Mouse (Mus musculus) CH12F3 (cell line): ENCODE results near the gene Akt1s1.

Experiments used
- in situ Hi-C: fragments of 300-500 bp; cut with MboI; formaldehyde crosslinking; loops from 2 replicates; pipeline ENCODE4 v1.14.3; 2020; ENCODE audit warnings: low sequenced_read_pairs

Akt1s1 gene

GRCm38 (mm10) chr7:44824872-44825271 is 23.9 kb upstream of the Akt1s1 start:
- in situ Hi-C loops = no loop called here

- in situ Hi-C loops = no loop called here
Observed at GRCm38 (mm10) chr7:44826771-44827170, 22.0 kb upstream of the Akt1s1 start.

- in situ Hi-C loops = no loop called here
Observed at GRCm38 (mm10) chr7:44828706-44829105, 20.1 kb upstream of the Akt1s1 start.

- in situ Hi-C loops = no loop called here
Observed at GRCm38 (mm10) chr7:44832763-44833162, 16.0 kb upstream of the Akt1s1 start.

- in situ Hi-C loops = no loop called here
Observed at GRCm38 (mm10) chr7:44835373-44836015, 13.3 kb upstream of the Akt1s1 start.

GRCm38 (mm10) chr7:44836016-44836404 is 12.8 kb upstream of the Akt1s1 start:
- in situ Hi-C loops = no loop called here

- in situ Hi-C loops = no loop called here
Observed at GRCm38 (mm10) chr7:44836423-44837053, 12.3 kb upstream of the Akt1s1 start.

GRCm38 (mm10) chr7:44838073-44838472 is 10.7 kb upstream of the Akt1s1 start:
- in situ Hi-C loops = no loop called here

GRCm38 (mm10) chr7:44839171-44839490 is 9.7 kb upstream of the Akt1s1 start:
- in situ Hi-C loops = no loop called here

GRCm38 (mm10) chr7:44839491-44840191 is 9.2 kb upstream of the Akt1s1 start:
- in situ Hi-C loops = no loop called here

- in situ Hi-C loops = no loop called here
Observed at GRCm38 (mm10) chr7:44840426-44840825, 8.4 kb upstream of the Akt1s1 start.

GRCm38 (mm10) chr7:44841825-44842463 is 6.8 kb upstream of the Akt1s1 start:
- in situ Hi-C loops = no loop called here

- in situ Hi-C loops = no loop called here
Observed at GRCm38 (mm10) chr7:44845006-44845405, 3.8 kb upstream of the Akt1s1 start.

GRCm38 (mm10) chr7:44846804-44847203 is 2.0 kb upstream of the Akt1s1 start:
- in situ Hi-C loops = no loop called here

GRCm38 (mm10) chr7:44847772-44848171 is 1.0 kb upstream of the Akt1s1 start:
- in situ Hi-C loops = no loop called here

GRCm38 (mm10) chr7:44849416-44850111 is 773 bp downstream of the Akt1s1 start:
- in situ Hi-C loops = no loop called here

GRCm38 (mm10) chr7:44850146-44850545 is 1.4 kb downstream of the Akt1s1 start:
- in situ Hi-C loops = no loop called here

- in situ Hi-C loops = no loop called here
Observed at GRCm38 (mm10) chr7:44850789-44851624, 2.2 kb downstream of the Akt1s1 start.

GRCm38 (mm10) chr7:44851625-44852234 is 2.9 kb downstream of the Akt1s1 start:
- in situ Hi-C loops = no loop called here
